Mouse (Mus musculus): ENCODE results near the gene Zfp941.
"Not testable (repeated sequence)": the region's sequence is repeated elsewhere in the genome, so short reads cannot be mapped to it uniquely, and the experiment has no call there.

The Zfp941 gene

DNA sequence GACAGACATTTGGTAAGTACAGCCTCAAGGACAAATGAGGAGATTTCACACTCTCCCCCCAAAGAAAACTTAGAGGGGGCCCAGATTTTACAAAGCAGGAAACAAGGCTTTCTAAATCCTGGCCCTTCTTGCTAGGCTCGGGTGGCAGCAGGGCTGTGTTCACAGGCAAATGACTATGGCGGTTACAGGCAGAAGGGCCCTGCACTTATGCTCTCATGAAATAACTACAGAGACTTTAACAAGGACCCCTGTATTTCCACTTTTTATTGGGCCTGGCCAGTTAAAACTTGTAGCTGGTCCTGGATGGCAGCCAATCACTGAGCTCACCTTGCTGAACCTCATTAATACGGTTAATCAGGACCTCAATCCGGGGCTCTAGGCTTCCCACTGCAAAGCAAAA, 41.4 kb downstream of the Zfp941 start:
- DNase-seq (ENCODE audit: low read depth) = no peak

DNA sequence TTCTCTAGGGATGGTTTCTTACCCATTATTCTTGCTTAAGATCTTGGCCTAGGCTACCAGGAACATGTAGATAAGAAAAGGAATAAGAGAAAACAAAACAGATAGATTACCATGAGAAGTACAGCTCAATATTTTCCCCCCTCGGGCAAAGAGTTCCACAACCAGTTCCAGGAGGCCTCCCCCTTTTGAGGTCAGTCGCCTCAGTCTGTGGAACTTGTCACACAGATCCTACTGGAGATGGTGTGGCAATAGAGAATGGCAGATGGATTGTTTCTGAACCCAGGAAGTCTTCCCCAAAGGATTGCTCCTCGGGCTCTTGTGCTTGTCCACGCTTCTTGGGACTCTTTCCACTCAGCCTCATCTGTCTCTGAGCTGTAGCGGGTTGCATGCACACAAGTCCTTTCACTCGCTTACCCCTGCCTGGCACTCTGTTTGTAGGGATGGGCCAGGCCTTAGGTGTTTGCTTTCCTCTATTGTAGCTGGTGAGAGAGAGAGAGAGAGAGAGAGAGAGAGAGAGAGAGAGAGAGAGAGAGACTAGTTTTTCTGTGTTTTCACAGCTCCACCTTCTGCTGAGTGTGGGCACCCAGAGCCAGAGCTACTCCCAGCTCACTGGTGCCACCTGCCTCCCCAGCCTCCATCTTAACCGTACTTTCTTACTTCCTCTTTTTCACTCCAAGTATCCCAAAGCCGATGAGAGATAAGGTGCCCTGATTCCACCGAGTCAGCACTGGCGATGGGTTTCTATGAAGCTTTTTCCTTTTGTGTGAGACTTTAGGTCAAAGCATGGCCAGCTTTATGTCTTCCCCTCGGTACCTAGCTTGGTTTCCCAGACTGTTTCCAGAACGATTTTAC, 55.9 kb downstream of the Zfp941 start:
- DNase-seq (ENCODE audit: low read depth) = no peak

DNA sequence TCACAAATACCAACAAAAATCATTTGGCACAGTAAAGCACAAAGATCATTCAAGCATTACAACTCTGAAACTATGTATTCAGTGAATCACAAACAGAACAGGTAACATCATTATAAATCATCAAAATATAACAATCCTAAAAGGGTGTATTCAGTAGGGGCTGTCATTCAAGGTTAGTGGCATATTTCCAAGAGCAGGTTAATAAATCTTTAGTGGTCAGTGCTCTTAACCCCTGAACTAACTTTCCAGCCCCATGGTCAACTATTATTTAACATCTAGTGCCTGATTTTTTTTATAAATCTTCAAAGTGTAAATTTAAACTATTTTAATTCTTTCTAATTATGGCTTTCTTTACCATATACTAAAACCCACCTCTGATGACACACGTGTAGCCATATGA, 56.6 kb downstream of the Zfp941 start:
- not testable (repeated sequence) for DNase-seq (ENCODE audit: low read depth)

GRCm38 (mm10) chr7:140763447-140764020, 58.4 kb downstream of the Zfp941 start, which contains the start of gene Cyp2e1:
Gene Cyp2e1, plus strand, starts transcription at chr7:140763739.
- DNase-seq (ENCODE audit: low read depth) = no peak

GRCm38 (mm10) chr7:140760647-140761046, 61.3 kb downstream of the Zfp941 start:
- no peak for DNase-seq (ENCODE audit: low read depth)

Measured in induced T-regulatory cell, adult 2 months (primary cell).